Mouse (Mus musculus) testis, postnatal 14 days (tissue): ENCODE results near the gene Gm13278.
"Not testable (repeated sequence)": the region's sequence is repeated elsewhere in the genome, so short reads cannot be mapped to it uniquely, and the experiment has no call there.

Experiments
- DNase-seq: peaks from one replicate; pipeline ENCODE4 v3.0.0; 2021; ENCODE audit warnings: low spot score

Gm13278 gene

GRCm38 (mm10) chr4:88791250-88791649 lies at the start of gene Gm13278:
TSS of gene Gm13278 (plus strand) at chr4:88791550.
- DNase-seq, result not testable (repeated sequence)

DNA sequence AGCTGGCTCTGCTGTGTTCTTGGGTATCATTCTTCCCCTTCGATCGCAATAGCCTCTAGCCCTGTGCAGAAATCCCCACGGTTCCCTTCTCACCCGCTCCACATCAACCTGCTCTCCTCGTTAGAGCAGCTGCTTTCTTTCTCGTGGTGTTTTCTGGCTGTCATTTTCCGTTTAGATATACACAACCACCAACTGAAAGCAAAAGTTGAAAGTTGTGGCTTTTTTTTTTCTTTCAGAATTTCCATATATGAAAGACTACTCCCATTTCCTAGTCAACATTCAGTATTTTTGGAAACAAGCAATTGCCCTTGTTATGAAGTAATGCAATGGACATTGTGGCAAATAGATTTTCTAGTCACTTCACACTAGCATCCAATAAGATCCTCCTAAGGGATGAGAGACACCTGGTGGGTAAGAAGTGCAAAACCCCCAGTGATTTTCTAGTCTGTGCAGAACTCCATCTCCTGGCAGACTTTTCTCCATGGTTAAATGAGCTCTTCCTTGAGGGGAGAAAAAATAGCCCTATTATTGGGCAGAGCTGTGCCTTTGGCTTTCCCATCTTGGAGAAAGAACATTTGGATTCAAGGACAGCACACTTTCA lies 48.5 kb upstream of the Gm13278 start:
- no peak for DNase-seq

DNA sequence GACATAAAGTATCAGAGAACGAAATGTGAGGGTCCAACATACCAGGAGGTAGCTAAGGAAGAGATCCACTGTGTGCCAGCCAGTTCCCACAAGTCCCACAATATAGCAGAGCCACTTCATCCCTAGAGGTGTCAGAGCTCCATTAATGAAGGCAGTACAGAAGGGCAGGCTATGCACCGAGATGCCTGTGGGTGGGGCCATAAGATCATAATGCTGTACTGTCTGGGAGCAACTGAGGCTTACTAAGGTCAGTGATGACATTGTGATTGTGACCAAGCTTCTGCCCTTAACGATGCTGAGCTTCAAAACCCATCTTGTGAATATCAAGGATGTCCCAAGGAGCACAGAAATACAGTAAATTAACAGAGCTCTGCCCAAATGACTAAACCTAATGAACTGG lies 47.1 kb upstream of the Gm13278 start:
- DNase-seq, result no peak

DNA sequence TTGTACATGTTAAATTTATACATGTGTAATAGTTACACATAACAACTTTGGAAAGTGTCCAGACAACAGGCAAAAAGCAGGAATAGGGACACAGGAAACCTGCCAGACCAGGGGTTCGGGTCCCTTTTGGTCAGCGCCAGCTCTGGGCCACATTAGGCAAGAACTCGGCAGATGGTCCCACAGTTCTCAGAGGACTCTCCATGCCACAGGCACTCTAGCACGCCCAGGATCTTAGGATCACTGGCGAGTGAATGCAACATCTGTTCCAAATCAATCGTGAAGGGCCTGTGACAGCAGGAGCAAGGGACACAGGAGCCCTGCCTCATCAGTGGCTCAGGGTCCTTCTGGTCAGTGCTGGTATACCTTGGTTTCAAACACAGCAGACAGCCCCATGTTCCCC lies 41.4 kb upstream of the Gm13278 start:
- no peak for DNase-seq

DNA sequence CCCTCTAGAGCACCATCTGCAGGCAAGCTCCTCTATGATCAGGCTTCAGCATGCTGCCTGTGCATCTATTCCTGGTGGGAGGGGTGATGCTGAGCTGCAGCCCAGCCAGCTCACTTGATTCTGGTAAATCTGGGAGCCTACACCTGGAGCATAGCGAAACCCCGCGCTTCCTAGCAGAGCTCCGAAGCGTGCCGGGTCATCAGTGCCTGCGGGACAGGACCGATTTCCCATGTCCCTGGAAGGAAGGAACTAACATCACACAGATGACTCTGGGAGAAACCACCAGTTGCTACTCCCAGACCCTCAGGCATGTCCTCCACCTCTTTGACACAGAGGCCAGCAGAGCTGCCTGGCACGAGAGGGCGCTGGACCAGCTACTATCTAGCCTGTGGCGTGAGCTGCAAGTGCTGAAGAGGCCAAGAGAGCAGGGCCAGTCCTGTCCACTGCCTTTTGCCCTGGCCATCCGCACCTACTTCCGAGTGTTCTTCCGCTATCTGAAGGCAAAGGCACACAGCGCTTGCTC lies 36.5 kb upstream of the Gm13278 start, which contains the start of gene Gm13271:
Gene Gm13271, plus strand, starts transcription at position 51 of the 523 bp plus-strand sequence.
- peak; percentile 78 for DNase-seq

DNA sequence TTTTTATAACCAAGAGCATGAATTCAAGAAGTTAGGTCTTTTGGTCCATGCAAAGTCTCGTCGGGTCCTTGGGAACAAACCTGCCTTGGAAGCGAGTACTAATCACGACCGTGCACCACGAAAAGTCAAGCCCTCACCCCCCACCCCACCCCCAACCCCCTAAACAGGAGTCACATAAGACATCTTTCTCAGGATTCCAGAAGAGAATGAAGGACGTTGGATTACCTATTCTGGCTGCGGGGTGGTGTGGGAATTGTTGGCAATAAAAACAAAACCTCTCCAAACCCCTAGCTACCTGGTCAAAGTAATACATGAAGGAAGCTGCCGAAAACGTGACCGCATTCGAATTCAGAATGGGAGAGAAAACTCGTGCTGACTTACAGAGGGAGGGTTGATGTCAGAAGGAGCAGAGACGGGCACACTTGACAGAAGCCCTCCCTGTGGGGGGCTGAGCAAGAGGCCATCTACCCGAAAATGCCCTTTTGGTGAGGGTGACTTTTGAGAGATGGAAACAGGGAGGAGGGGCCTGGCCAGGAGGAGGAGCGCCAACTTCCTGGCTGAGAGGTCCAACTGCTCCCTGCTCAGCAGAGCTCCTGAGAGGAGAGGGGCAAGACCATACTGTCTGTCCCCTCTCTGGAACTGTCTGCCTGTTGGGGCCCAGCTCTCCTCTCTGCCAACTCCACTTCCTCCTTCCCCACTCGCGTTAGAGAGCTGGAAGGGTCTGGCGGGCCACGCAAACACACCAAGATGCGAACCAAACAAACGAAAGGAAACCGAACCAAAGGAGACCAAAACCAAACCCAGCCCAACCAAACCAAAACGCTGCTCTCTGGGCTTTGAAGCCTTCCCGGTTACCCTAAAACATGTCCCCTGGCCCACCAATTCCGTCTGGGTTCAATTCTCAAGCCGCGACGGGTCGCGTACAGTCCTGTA lies 34.5 kb upstream of the Gm13278 start:
- not testable (repeated sequence) for DNase-seq

- DNase-seq, result peak; percentile 84
Measured at GRCm38 (mm10) chr4:88757628-88758031, 33.7 kb upstream of the Gm13278 start.

- DNase-seq, result not testable (repeated sequence)
Measured at GRCm38 (mm10) chr4:88758751-88759150, 32.6 kb upstream of the Gm13278 start.

GRCm38 (mm10) chr4:88759610-88760268 lies 31.6 kb upstream of the Gm13278 start, which contains the start of gene Gm13283:
TSS of gene Gm13283 (plus strand) at chr4:88760119.
- DNase-seq, result peak; percentile 35

- DNase-seq, result peak; percentile 63
Measured at GRCm38 (mm10) chr4:88760431-88760830, 30.9 kb upstream of the Gm13278 start.

- peak; percentile 73 for DNase-seq
Measured at GRCm38 (mm10) chr4:88761776-88762175, 29.6 kb upstream of the Gm13278 start.

- DNase-seq, result not testable (repeated sequence)
Measured at GRCm38 (mm10) chr4:88762341-88762740, 29.0 kb upstream of the Gm13278 start.

DNA sequence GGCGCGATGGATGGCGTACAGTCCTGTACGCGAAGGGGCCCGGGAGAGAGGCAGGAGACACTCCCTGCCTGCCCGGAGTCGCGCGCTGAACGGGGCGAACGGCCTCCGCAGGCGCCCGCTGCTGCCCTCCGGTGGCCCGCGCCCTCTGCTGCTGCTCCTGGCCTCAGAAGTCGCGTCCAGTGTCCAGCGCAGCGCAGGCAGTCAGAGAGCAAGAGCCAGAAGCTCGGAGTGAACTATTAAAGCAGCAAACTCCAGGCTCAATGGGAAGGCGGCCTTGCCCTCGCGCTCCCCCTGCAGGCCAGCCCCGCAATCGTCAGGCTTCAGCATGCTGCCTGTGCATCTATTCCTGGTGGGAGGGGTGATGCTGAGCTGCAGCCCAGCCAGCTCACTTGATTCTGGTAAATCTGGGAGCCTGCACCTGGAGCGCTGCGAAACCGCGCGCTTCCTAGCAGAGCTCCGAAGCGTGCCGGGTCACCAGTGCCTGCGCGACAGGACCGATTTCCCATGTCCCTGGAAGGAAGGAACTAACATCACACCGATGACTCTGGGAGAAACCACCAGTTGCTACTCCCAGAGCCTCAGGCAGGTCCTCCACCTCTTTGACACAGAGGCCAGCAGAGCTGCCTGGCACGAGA lies 27.8 kb upstream of the Gm13278 start:
- DNase-seq, result peak; percentile 40

GRCm38 (mm10) chr4:88773534-88773933 lies 17.8 kb upstream of the Gm13278 start, which contains the start of gene Gm13290:
TSS of gene Gm13290 (plus strand) at chr4:88773834.
- not testable (repeated sequence) for DNase-seq

DNA sequence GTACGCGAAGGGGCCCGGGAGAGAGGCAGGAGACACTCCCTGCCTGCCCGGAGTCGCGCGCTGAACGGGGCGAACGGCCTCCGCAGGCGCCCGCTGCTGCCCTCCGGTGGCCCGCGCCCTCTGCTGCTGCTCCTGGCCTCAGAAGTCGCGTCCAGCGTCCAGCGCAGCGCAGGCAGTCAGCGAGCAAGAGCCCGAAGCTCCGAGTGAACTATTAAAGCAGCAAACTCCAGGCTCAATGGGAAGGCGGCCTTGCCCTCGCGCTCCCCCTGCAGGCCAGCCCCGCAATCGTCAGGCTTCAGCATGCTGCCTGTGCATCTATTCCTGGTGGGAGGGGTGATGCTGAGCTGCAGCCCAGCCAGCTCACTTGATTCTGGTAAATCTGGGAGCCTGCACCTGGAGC lies 14.7 kb upstream of the Gm13278 start, which contains the start of gene Gm13289:
Gene Gm13289, plus strand, starts transcription at position 301 of the 400 bp plus-strand sequence.
- not testable (repeated sequence) for DNase-seq

GRCm38 (mm10) chr4:88779550-88779949 lies 11.8 kb upstream of the Gm13278 start, which contains the start of gene Gm13272:
TSS of gene Gm13272 (plus strand) at chr4:88779850.
- not testable (repeated sequence) for DNase-seq

DNA sequence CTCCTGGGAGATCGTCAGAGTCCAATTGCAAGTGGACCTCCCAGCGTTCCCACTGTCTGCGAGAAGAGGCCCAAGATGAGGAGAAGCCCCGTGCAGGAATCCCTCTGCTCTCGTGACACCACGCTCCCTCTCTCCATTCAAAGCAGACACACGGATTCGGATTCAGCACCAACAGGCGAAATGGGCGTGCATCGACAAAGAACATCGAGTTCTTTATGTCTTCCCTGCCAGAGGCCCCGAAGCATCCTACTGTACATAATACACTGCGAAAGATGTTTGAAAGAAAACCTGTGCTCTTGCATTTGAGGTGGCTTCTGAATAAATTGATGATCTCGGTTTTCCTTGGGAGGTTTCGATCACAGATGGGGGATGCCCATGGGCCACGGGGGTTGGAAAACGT lies 11.0 kb upstream of the Gm13278 start:
- DNase-seq, result not testable (repeated sequence)

GRCm38 (mm10) chr4:88781831-88782230 lies 9.5 kb upstream of the Gm13278 start, which contains the start of gene Ifnz:
TSS of gene Ifnz (plus strand) at chr4:88782131.
- DNase-seq, result not testable (repeated sequence)

DNA sequence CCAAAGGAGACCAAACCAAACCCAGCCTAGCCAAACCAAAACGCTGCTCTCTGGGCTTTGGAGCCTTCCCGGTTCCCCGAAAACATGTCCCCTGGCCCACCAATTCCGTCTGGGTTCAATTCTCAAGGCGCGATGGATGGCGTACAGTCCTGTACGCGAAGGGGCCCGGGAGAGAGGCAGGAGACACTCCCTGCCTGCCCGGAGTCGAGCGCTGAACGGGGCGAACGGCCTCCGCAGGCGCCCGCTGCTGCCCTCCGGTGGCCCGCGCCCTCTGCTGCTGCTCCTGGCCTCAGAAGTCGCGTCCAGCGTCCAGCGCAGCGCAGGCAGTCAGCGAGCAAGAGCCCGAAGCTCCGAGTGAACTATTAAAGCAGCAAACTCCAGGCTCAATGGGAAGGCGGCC lies 9.0 kb upstream of the Gm13278 start:
- not testable (repeated sequence) for DNase-seq

DNA sequence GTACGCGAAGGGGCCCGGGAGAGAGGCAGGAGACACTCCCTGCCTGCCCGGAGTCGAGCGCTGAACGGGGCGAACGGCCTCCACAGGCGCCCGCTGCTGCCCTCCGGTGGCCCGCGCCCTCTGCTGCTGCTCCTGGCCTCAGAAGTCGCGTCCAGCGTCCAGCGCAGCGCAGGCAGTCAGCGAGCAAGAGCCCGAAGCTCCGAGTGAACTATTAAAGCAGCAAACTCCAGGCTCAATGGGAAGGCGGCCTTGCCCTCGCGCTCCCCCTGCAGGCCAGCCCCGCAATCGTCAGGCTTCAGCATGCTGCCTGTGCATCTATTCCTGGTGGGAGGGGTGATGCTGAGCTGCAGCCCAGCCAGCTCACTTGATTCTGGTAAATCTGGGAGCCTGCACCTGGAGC lies 5.9 kb upstream of the Gm13278 start, which contains the start of gene Gm13276:
Gene Gm13276, plus strand, starts transcription at position 301 of the 400 bp plus-strand sequence.
- DNase-seq, result not testable (repeated sequence)

- DNase-seq, result peak; percentile 33
Measured at GRCm38 (mm10) chr4:88788402-88788801, 2.9 kb upstream of the Gm13278 start, which contains the start of gene Gm13277. TSS of gene Gm13277 (plus strand) at chr4:88788632.
